8 mouse cellular contexts compared by ENCODE assay signal in genomic region chr10:75585876-75586552, GRCm38 (mm10). TPM values are rescaled to one million over a fixed set of nuclear protein-coding genes. Genes with fewer than 3 reads are reported as not detected.
DNase-seq lines count a peak whose midpoint lies in the region; ATAC-seq lines count a peak whose summit lies in the region.

No protein-coding gene starts in this region.

- no peak overlapping the region for H3K27ac ChIP-seq in hindbrain, embryonic 12.5 days

- DNase-seq in Muller cell, postnatal 12 days (ENCODE audit: inconsistent ontology term) = peak; percentile 84
- DNase-seq in cerebellum, adult 9-11 months = peak; percentile 79
- DNase-seq in frontal cortex, postnatal 10 days (ENCODE audit: low spot score in 2 of 2) = peak; percentile 76 to 84
- peak; percentile 95 to 96 for DNase-seq in layer of hippocampus, postnatal 10 days (ENCODE audit: low spot score in 2 of 2)
- peak; percentile 95 for DNase-seq in lung, postnatal 14 days
- peak; percentile 97 for DNase-seq in retina, embryonic 14.5 days (ENCODE audit: low spot score)
- DNase-seq in thymus, postnatal 36 days = peak; percentile 85 to 89

- H3K4me2 ChIP-seq in hindbrain, embryonic 12.5 days (replicated peaks) = peak overlapping the region; percentile 37

- H3K4me3 ChIP-seq in hindbrain, embryonic 12.5 days = no peak overlapping the region

- peaks cover 11% of the 10 kb centered on the region for H3K4me1 ChIP-seq in hindbrain, embryonic 12.5 days

- peak; percentile 71 for ATAC-seq in hindbrain, embryonic 12.5 days (ENCODE audit: low FRiP score)

- 20% methylated on average over 20 of the region's 20 CpGs for WGBS in hindbrain, embryonic 12.5 days

- H3K36me3 ChIP-seq in hindbrain, embryonic 12.5 days = no peaks in the 10 kb centered on the region

- H3K27me3 ChIP-seq in hindbrain, embryonic 12.5 days = peaks cover 17% of the 10 kb centered on the region

- no peaks in the 10 kb centered on the region for H3K9me3 ChIP-seq in hindbrain, embryonic 12.5 days (replicated peaks)

- no peak overlapping the region for H3K9ac ChIP-seq in hindbrain, embryonic 12.5 days

RNA-seq across cellular contexts. Expression of gene Ggt5, which starts 3.1 kb away (rescaled TPM):
- 1.1 and 2.1 TPM in 2 replicates for polyA plus RNA-seq in hindbrain, embryonic 12.5 days (2016; fragmentation: Nextera tagmentation; extraction: Ambion mirVana)
- total RNA-seq in layer of hippocampus, postnatal 10 days (2021) = 1 to 10 TPM; 2.6 to 2.9 TPM

RNA-seq across cellular contexts. Expression of gene Ggt1, which starts 24.6 kb away (rescaled TPM):
- polyA plus RNA-seq in hindbrain, embryonic 12.5 days (2016; fragmentation: Nextera tagmentation; extraction: Ambion mirVana) = 1.1 and 2.0 TPM in 2 replicates
- total RNA-seq in layer of hippocampus, postnatal 10 days (2021) = 1 to 10 TPM; 2.7 to 3.7 TPM

RNA-seq across cellular contexts. Expression of gene Lrrc75b, which starts 25.9 kb away (rescaled TPM):
- 14.6 and 15.4 TPM in 2 replicates for polyA plus RNA-seq in hindbrain, embryonic 12.5 days (2016; fragmentation: Nextera tagmentation; extraction: Ambion mirVana)
- total RNA-seq in layer of hippocampus, postnatal 10 days (2021) = 10 to 100 TPM; 24.0 to 24.7 TPM

RNA-seq across cellular contexts. Expression of gene Susd2, which starts 57.8 kb away (rescaled TPM):
- polyA plus RNA-seq in hindbrain, embryonic 12.5 days (2016; fragmentation: Nextera tagmentation; extraction: Ambion mirVana) = 2.8 TPM in 2 replicates
- 1 to 10 TPM; 1.6 to 2.8 TPM for total RNA-seq in layer of hippocampus, postnatal 10 days (2021)
